Mouse (Mus musculus): ENCODE measurements around the gene Cd300lg. TPM values are rescaled to one million over a fixed set of nuclear protein-coding genes. Genes with fewer than 3 reads are reported as not detected.

The Cd300lg gene
- total and polyA plus RNA-seq, 3 experiments, result not detected

- H3K9me3 ChIP-seq (replicated peaks; ENCODE audit: low read length), result peaks cover 3% of the 10 kb centered on the region
- H3K36me3 ChIP-seq (replicated peaks in 1 of 2; ENCODE audit: control insufficient read depth in 1 of 2, insufficient read depth in 1 of 2, low read length in 1 of 2), result no peaks in the 10 kb centered on the region
- no peak overlapping the region for H3K27ac ChIP-seq (ENCODE audit: insufficient read depth, low read depth)
- peaks cover 0 to 4% of the 10 kb centered on the region in 2 experiments; a peak in 2 of 4 replicates for H3K4me1 ChIP-seq (ENCODE audit: control insufficient read depth in 1 of 2, insufficient read depth in 2 of 2)
- in situ Hi-C loops (cut with MboI; ENCODE audit: low pct_ligation_motif_present, low pct_unique_long_range_greater_than_20kb, low sequenced_read_pairs), result no loop called here
- peaks cover 75% of the 10 kb centered on the region for H3K27me3 ChIP-seq (replicated peaks)
- dilution Hi-C loops (cut with MboI; ENCODE audit: extremely low pct_ligation_motif_present, extremely low pct_unique_long_range_greater_than_20kb, low sequenced_read_pairs), result no loop called here
- no peak overlapping the region for H3K9ac ChIP-seq (ENCODE audit: insufficient read depth, low read depth)
- no peaks in the 10 kb centered on the region for H3K79me2 ChIP-seq (replicated peaks; ENCODE audit: control insufficient read depth, extremely low read depth, insufficient read depth, poor library complexity, severe bottlenecking)
- H3K4me3 ChIP-seq (replicated peaks in 1 of 3; ENCODE audit: low read depth in 2 of 3, low read length in 2 of 3, poor library complexity in 1 of 3), result no peak overlapping the region
- no peak overlapping the region for H3K4me2 ChIP-seq (ENCODE audit: insufficient read depth, low read depth, poor library complexity, severe bottlenecking)
- TF ChIP-seq ZNF384 (IDR thresholded peaks at IDR 0.05; ENCODE audit: low read depth, low read length), result no peak
- TF ChIP-seq MAZ (IDR thresholded peaks at IDR 0.05; ENCODE audit: low read depth, low read length), result no peak
- no peak for TF ChIP-seq POLR2AphosphoS2 (IDR thresholded peaks at IDR 0.05; ENCODE audit: low read depth, low read length)
- TF ChIP-seq MXI1 (IDR thresholded peaks at IDR 0.05; ENCODE audit: low read depth, low read length), result no peak
- no peak for TF ChIP-seq USF2 (conservative IDR thresholded peaks at IDR 0.05; ENCODE audit: low read depth, low read length)
- no peak for TF ChIP-seq BHLHE40 (IDR thresholded peaks at IDR 0.05; ENCODE audit: low read depth, low read length)
- TF ChIP-seq MAX (IDR thresholded peaks at IDR 0.05; ENCODE audit: low read length), result no peak
- TF ChIP-seq CTCF (conservative IDR thresholded peaks at IDR 0.05 in 1 of 2, IDR thresholded peaks at IDR 0.05 in 1 of 2; ENCODE audit: low read depth in 2 of 2, low read length in 2 of 2), result peak; percentile 55 to 59
- peak; percentile 5; the same call in 1 of the 2 replicates for TF ChIP-seq SMC3 (IDR thresholded peaks at IDR 0.05; ENCODE audit: low read depth, low read length)
- TF ChIP-seq GABPA (IDR thresholded peaks at IDR 0.05; ENCODE audit: insufficient replicate concordance, low read depth, low read length), result no peak
- TF ChIP-seq NRF1 (IDR thresholded peaks at IDR 0.05; ENCODE audit: low read depth, low read length), result no peak
- TF ChIP-seq TCF12 (IDR thresholded peaks at IDR 0.05; ENCODE audit: low read depth, low read length), result no peak
- no peak for TF ChIP-seq NELFE (IDR thresholded peaks at IDR 0.05; ENCODE audit: low read depth, low read length)
- no peak for TF ChIP-seq TBP (conservative IDR thresholded peaks at IDR 0.05; ENCODE audit: low read depth, low read length)
- TF ChIP-seq EP300 (IDR thresholded peaks at IDR 0.05; ENCODE audit: low read length), result no peak
- no peak for TF ChIP-seq E2F4 (IDR thresholded peaks at IDR 0.05; ENCODE audit: insufficient replicate concordance, low read depth, low read length)
- peak; percentile 8 for TF ChIP-seq RAD21 (IDR thresholded peaks at IDR 0.05; ENCODE audit: low read depth, low read length)
- DNase-seq (ENCODE audit: extremely low read depth), result peak; percentile 17
Measured at GRCm38 (mm10) chr11:102004251-102004650, 37.1 kb upstream of the Cd300lg start.

- TF ChIP-seq POLR2A (IDR thresholded peaks at IDR 0.05; ENCODE audit: low read depth, low read length) (no peak), ETS1 (conservative IDR thresholded peaks at IDR 0.05; ENCODE audit: low read depth, low read length) (no peak), MAFK (IDR thresholded peaks at IDR 0.05; ENCODE audit: insufficient replicate concordance, low read length) (no peak), USF2 (conservative IDR thresholded peaks at IDR 0.05; ENCODE audit: low read depth, low read length) (no peak), NRF1 (IDR thresholded peaks at IDR 0.05; ENCODE audit: low read depth, low read length) (no peak), HCFC1 (IDR thresholded peaks at IDR 0.05; ENCODE audit: low read depth, low read length) (no peak), E2F4 (IDR thresholded peaks at IDR 0.05; ENCODE audit: insufficient replicate concordance, low read depth, low read length) (no peak), UBTF (IDR thresholded peaks at IDR 0.05; ENCODE audit: low read depth, low read length) (no peak)
- H3K9ac ChIP-seq (ENCODE audit: insufficient read depth, low read depth), result no peak overlapping the region
- dilution Hi-C loops (cut with MboI; ENCODE audit: extremely low pct_ligation_motif_present, extremely low pct_unique_long_range_greater_than_20kb, low sequenced_read_pairs) (no loop called here), in situ Hi-C loops (cut with MboI; ENCODE audit: low pct_ligation_motif_present, low pct_unique_long_range_greater_than_20kb, low sequenced_read_pairs) (no loop called here)
- no peak overlapping the region for H3K4me2 ChIP-seq (ENCODE audit: insufficient read depth, low read depth, poor library complexity, severe bottlenecking)
- no peak overlapping the region for H3K4me3 ChIP-seq (replicated peaks in 1 of 3; ENCODE audit: low read depth in 2 of 3, low read length in 2 of 3, poor library complexity in 1 of 3)
- H3K9me3 ChIP-seq (replicated peaks; ENCODE audit: low read length), result peaks cover 3% of the 10 kb centered on the region
- peaks cover 0 to 9% of the 10 kb centered on the region in 2 experiments; a peak in 2 of 4 replicates for H3K4me1 ChIP-seq (ENCODE audit: control insufficient read depth in 1 of 2, insufficient read depth in 2 of 2)
- H3K27ac ChIP-seq (ENCODE audit: insufficient read depth, low read depth), result no peak overlapping the region
- no peaks in the 10 kb centered on the region for H3K36me3 ChIP-seq (replicated peaks in 1 of 2; ENCODE audit: control insufficient read depth in 1 of 2, insufficient read depth in 1 of 2, low read length in 1 of 2)
- peaks cover 81% of the 10 kb centered on the region for H3K27me3 ChIP-seq (replicated peaks)
- no peaks in the 10 kb centered on the region for H3K79me2 ChIP-seq (replicated peaks; ENCODE audit: control insufficient read depth, extremely low read depth, insufficient read depth, poor library complexity, severe bottlenecking)
- no peak for DNase-seq (ENCODE audit: extremely low read depth)
Measured at GRCm38 (mm10) chr11:102006271-102006670, 35.0 kb upstream of the Cd300lg start.
